Mouse (Mus musculus): ENCODE measurements around the gene Kdm3a. TPM values are rescaled to one million over a fixed set of nuclear protein-coding genes. Genes with fewer than 3 reads are reported as not detected.

Kdm3a gene
- polyA plus RNA-seq, 1 experiment from 2014 or later = 25.6 TPM

DNA sequence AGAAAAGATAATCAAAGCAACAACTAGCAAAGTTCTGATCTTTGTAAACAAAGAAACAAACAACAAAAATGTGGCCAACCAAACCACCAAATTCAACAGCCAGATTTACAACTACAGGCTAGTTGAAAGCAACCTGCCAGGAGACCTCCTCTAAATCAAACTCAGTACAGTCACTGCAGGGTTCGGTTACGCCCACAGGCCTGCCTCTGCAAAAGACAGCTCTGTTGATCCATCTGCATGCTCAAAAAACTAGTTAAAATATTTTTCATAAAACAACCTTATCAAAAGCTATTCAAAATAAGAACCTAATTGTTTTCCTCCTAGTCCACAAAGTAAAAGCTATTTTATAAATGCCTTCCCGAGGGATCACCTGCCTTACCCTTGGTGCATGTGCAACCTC is 25.0 kb downstream of the Kdm3a start:
- no peak overlapping the region for H3K27ac ChIP-seq (ENCODE audit: low read depth, low read length)
- H3K4me2 ChIP-seq (ENCODE audit: low read length) = no peak overlapping the region
- peaks cover 36% of the 10 kb centered on the region for H3K36me3 ChIP-seq (ENCODE audit: control insufficient read depth, insufficient read depth, low read length)
- no peak overlapping the region for H3K9ac ChIP-seq (ENCODE audit: low read depth, low read length)
- no peaks in the 10 kb centered on the region for H3K4me1 ChIP-seq (ENCODE audit: control insufficient read depth, insufficient read depth, low read depth, low read length)
- H3K27me3 ChIP-seq (replicated peaks; ENCODE audit: control insufficient read depth, insufficient read depth, low read length) = no peaks in the 10 kb centered on the region
- no peak overlapping the region for H3K4me3 ChIP-seq (ENCODE audit: low read length)
- H3K9me3 ChIP-seq (ENCODE audit: control insufficient read depth, low read length) = no peaks in the 10 kb centered on the region
- ATAC-seq = no peak
- 93% methylated on average over 3 of the region's 3 CpGs for WGBS

DNA sequence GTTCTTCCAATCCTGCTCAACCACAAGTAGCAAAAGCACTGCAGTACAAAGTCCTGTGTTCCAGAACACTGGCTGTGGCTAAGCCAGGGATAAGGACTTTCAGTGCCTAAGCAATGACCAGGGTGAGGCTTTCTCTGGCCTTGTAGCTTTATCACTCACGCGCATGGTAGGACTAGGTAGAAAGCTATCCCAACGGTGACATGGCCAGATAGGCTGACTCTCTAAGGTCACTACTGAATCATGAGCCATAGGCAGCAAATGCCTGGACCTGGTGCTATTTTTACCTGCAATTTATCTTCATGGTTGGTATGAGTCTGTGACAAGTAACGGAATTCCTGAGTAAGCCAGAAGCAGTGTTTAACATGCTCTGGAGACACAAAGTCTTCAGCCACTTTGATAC is 42.6 kb downstream of the Kdm3a start:
- ATAC-seq = no peak
- no peak overlapping the region for H3K4me2 ChIP-seq (ENCODE audit: low read length)
- peaks cover 43% of the 10 kb centered on the region for H3K36me3 ChIP-seq (ENCODE audit: control insufficient read depth, insufficient read depth, low read length)
- H3K27ac ChIP-seq (ENCODE audit: low read depth, low read length) = no peak overlapping the region
- no peak overlapping the region for H3K9ac ChIP-seq (ENCODE audit: low read depth, low read length)
- 94% methylated on average over 4 of the region's 4 CpGs for WGBS
- H3K9me3 ChIP-seq (ENCODE audit: control insufficient read depth, low read length) = no peaks in the 10 kb centered on the region
- H3K27me3 ChIP-seq (replicated peaks; ENCODE audit: control insufficient read depth, insufficient read depth, low read length) = no peaks in the 10 kb centered on the region
- no peak overlapping the region for H3K4me3 ChIP-seq (ENCODE audit: low read length)
- no peaks in the 10 kb centered on the region for H3K4me1 ChIP-seq (ENCODE audit: control insufficient read depth, insufficient read depth, low read depth, low read length)

DNA sequence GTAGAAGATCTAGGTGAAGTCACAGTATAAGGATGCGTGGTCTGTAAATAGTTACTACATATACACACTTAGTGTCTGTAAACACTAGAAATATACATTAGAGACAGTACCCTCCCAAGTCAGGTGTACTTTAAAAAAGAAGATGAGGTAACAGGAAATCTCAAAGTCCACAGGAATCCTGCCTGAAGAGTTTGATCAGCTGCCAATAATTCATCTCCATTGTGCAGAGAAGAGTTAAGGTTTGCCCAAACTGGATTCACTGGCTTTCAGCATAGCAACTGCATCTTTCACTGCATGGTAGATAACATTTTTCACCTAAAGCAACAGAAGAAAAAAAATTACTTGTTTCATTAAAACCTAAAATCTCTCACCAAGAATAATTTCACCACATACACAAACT is 43.4 kb downstream of the Kdm3a start:
- no peaks in the 10 kb centered on the region for H3K27me3 ChIP-seq (replicated peaks; ENCODE audit: control insufficient read depth, insufficient read depth, low read length)
- H3K36me3 ChIP-seq (ENCODE audit: control insufficient read depth, insufficient read depth, low read length) = peaks cover 40% of the 10 kb centered on the region
- no peaks in the 10 kb centered on the region for H3K4me1 ChIP-seq (ENCODE audit: control insufficient read depth, insufficient read depth, low read depth, low read length)
- no peak overlapping the region for H3K4me3 ChIP-seq (ENCODE audit: low read length)
- ATAC-seq = no peak
- no peaks in the 10 kb centered on the region for H3K9me3 ChIP-seq (ENCODE audit: control insufficient read depth, low read length)
- H3K9ac ChIP-seq (ENCODE audit: low read depth, low read length) = no peak overlapping the region
- 97% methylated on average over 1 of the region's 1 CpGs for WGBS
- H3K27ac ChIP-seq (ENCODE audit: low read depth, low read length) = no peak overlapping the region
- no peak overlapping the region for H3K4me2 ChIP-seq (ENCODE audit: low read length)

DNA sequence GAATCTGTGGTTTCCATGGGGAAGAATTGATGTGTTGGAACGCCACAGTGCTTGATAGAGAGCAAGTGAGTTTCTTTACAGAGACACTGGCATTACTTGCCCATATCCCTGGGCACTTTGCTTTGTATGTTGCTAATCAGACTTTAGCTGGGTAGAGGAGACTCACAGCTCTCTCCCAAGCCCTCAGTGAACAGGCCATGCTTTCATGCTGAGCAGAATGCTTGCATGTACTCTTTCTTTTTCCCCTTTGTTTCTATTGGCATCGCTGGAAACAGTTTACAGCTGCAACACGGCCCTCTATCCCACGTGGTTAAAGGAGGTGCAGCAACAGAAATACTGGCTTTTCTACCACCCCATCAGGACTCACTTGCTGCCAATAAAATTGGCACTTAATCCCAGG is 49.6 kb downstream of the Kdm3a start:
- 67% methylated on average over 4 of the region's 4 CpGs for WGBS
- Histone ChIP-seq H3K4me3 (ENCODE audit: low read length) (no peak overlapping the region), H3K27me3 (replicated peaks; ENCODE audit: control insufficient read depth, insufficient read depth, low read length) (no peaks in the 10 kb centered on the region), H3K27ac (ENCODE audit: low read depth, low read length) (no peak overlapping the region), H3K36me3 (ENCODE audit: control insufficient read depth, insufficient read depth, low read length) (peaks cover 8% of the 10 kb centered on the region), H3K9ac (ENCODE audit: low read depth, low read length) (no peak overlapping the region), H3K4me2 (ENCODE audit: low read length) (no peak overlapping the region), H3K9me3 (ENCODE audit: control insufficient read depth, low read length) (no peaks in the 10 kb centered on the region), H3K4me1 (ENCODE audit: control insufficient read depth, insufficient read depth, low read depth, low read length) (no peaks in the 10 kb centered on the region)
- ATAC-seq = no peak

DNA sequence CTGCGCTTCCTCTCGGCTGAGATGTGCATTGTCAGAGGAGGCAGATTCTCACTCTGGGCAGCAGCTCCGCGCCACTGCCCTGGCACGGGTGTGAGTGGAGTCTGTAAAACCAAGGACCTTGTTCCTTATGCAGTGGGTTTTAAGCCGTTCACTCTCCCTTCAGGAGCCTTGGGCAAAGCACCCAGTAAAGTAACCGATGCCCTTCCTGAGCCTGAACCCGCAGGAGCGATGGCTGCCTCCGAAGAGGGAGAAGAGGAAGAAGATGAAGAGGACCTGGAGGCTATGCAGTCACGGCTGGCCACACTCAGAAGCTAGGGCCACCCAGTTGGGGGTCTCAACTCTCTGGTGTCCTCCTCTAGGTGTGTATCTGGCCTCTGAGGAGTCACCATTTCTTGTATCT is 53.3 kb downstream of the Kdm3a start:
- Histone ChIP-seq H3K4me2 (ENCODE audit: low read length) (no peak overlapping the region), H3K4me1 (ENCODE audit: control insufficient read depth, insufficient read depth, low read depth, low read length) (no peaks in the 10 kb centered on the region), H3K4me3 (ENCODE audit: low read length) (no peak overlapping the region), H3K9ac (ENCODE audit: low read depth, low read length) (no peak overlapping the region), H3K9me3 (ENCODE audit: control insufficient read depth, low read length) (no peaks in the 10 kb centered on the region), H3K27me3 (replicated peaks; ENCODE audit: control insufficient read depth, insufficient read depth, low read length) (no peaks in the 10 kb centered on the region), H3K27ac (ENCODE audit: low read depth, low read length) (no peak overlapping the region), H3K36me3 (ENCODE audit: control insufficient read depth, insufficient read depth, low read length) (peaks cover 8% of the 10 kb centered on the region)
- no peak for ATAC-seq
- 95% methylated on average over 11 of the region's 11 CpGs for WGBS

DNA sequence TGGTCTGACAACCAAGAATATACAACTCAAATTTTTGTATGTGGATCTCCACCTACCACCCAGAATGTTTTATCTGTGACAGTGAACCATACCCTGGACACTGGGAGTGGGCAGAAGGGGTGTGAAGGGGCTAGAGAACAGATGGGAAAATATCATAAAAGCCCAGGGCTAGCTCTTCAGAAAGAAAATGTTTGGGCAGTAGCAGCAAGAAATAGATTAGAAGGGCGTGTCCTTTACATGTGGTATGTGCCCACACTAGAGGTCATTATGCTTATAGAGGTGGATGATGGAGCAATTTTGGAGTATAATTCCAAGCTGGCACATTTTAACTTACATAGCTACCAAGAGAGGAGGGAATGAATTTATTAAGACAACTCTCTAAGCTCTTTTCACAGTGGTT is 57.4 kb downstream of the Kdm3a start:
- Histone ChIP-seq H3K9ac (ENCODE audit: low read depth, low read length) (no peak overlapping the region), H3K4me3 (ENCODE audit: low read length) (no peak overlapping the region), H3K27me3 (replicated peaks; ENCODE audit: control insufficient read depth, insufficient read depth, low read length) (no peaks in the 10 kb centered on the region), H3K4me1 (ENCODE audit: control insufficient read depth, insufficient read depth, low read depth, low read length) (no peaks in the 10 kb centered on the region), H3K27ac (ENCODE audit: low read depth, low read length) (no peak overlapping the region), H3K36me3 (ENCODE audit: control insufficient read depth, insufficient read depth, low read length) (peaks cover 7% of the 10 kb centered on the region; the same call in 1 of the 2 replicates), H3K9me3 (ENCODE audit: control insufficient read depth, low read length) (no peaks in the 10 kb centered on the region), H3K4me2 (ENCODE audit: low read length) (no peak overlapping the region)
- ATAC-seq = no peak
- 96% methylated on average over 1 of the region's 1 CpGs for WGBS

DNA sequence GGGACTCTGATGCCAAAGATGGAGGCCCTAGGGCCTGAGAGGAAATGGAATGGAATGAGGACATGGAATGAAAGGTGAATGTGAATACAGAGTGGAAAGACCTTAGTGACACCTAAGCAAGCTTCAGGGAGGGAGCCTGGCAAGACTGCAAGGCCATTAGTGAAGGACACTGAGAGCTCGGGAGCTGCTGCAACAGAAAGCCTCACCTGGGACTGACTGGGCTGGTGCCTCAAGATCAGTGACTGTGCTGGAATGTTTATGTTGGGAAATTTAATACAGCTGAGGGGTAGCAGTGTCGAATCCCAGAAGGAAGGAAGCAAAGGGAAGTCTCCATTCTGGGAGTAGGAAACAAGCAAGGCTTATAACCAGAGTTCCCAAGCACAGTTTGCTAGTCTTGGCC is 63.8 kb downstream of the Kdm3a start:
- Histone ChIP-seq H3K36me3 (ENCODE audit: control insufficient read depth, insufficient read depth, low read length) (peaks cover 3% of the 10 kb centered on the region; the same call in 1 of the 2 replicates), H3K27me3 (replicated peaks; ENCODE audit: control insufficient read depth, insufficient read depth, low read length) (no peaks in the 10 kb centered on the region), H3K4me2 (ENCODE audit: low read length) (no peak overlapping the region), H3K4me3 (ENCODE audit: low read length) (no peak overlapping the region), H3K27ac (ENCODE audit: low read depth, low read length) (no peak overlapping the region), H3K9ac (ENCODE audit: low read depth, low read length) (no peak overlapping the region), H3K4me1 (ENCODE audit: control insufficient read depth, insufficient read depth, low read depth, low read length) (no peaks in the 10 kb centered on the region), H3K9me3 (ENCODE audit: control insufficient read depth, low read length) (no peaks in the 10 kb centered on the region)
- 82% methylated on average over 2 of the region's 2 CpGs for WGBS
- no peak for ATAC-seq

DNA sequence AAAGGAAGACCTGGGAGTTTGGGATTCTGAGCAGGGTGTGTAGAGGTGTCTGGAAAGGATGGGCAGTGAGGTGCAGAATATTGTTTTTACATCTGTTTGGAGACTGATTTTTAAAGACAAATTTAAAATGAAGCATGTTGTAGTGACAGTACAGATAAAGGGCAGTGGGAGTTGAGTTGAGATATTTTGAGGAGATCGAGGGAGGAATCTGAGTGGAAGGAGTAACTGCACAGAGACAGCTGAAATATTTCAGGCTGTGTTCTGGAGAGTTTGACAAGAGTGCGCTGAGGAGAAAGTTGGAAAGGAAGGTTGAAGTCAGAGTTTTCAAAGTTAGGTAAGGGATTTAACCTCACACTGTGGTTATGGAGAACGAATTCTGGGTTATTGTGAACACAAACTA is 64.2 kb downstream of the Kdm3a start:
- Histone ChIP-seq H3K36me3 (ENCODE audit: control insufficient read depth, insufficient read depth, low read length) (peaks cover 3% of the 10 kb centered on the region; the same call in 1 of the 2 replicates), H3K9me3 (ENCODE audit: control insufficient read depth, low read length) (no peaks in the 10 kb centered on the region), H3K4me3 (ENCODE audit: low read length) (no peak overlapping the region), H3K27me3 (replicated peaks; ENCODE audit: control insufficient read depth, insufficient read depth, low read length) (no peaks in the 10 kb centered on the region), H3K27ac (ENCODE audit: low read depth, low read length) (no peak overlapping the region), H3K9ac (ENCODE audit: low read depth, low read length) (no peak overlapping the region), H3K4me2 (ENCODE audit: low read length) (no peak overlapping the region), H3K4me1 (ENCODE audit: control insufficient read depth, insufficient read depth, low read depth, low read length) (no peaks in the 10 kb centered on the region)
- WGBS = 92% methylated on average over 3 of the region's 3 CpGs
- no peak for ATAC-seq

DNA sequence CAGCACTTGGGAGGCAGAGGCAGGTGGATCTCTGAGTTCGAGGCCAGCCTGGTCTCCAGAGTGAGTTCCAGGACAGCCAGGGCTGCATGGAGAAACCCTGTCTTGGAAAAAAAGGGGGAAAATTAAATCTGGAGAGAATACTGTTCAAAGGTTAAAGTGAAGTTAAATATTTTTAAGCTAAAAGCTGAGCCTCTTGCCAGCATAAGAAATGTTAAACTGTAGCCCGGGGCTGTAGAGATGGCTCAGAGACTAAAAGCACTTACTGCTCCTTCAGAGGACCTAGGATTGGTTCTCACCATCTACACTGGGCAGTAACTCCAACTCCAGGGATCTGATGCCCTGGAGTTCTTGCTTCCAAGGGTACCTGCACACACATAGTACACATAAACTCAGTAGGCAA is 76.0 kb downstream of the Kdm3a start:
- WGBS = 94% methylated on average over 2 of the region's 2 CpGs
- Histone ChIP-seq H3K36me3 (ENCODE audit: control insufficient read depth, insufficient read depth, low read length) (peaks cover 7% of the 10 kb centered on the region; the same call in 1 of the 2 replicates), H3K9me3 (ENCODE audit: control insufficient read depth, low read length) (no peaks in the 10 kb centered on the region), H3K27me3 (replicated peaks; ENCODE audit: control insufficient read depth, insufficient read depth, low read length) (no peaks in the 10 kb centered on the region), H3K4me2 (ENCODE audit: low read length) (no peak overlapping the region), H3K4me3 (ENCODE audit: low read length) (no peak overlapping the region), H3K9ac (ENCODE audit: low read depth, low read length) (no peak overlapping the region), H3K4me1 (ENCODE audit: control insufficient read depth, insufficient read depth, low read depth, low read length) (no peaks in the 10 kb centered on the region), H3K27ac (ENCODE audit: low read depth, low read length) (no peak overlapping the region)
- no peak for ATAC-seq

DNA sequence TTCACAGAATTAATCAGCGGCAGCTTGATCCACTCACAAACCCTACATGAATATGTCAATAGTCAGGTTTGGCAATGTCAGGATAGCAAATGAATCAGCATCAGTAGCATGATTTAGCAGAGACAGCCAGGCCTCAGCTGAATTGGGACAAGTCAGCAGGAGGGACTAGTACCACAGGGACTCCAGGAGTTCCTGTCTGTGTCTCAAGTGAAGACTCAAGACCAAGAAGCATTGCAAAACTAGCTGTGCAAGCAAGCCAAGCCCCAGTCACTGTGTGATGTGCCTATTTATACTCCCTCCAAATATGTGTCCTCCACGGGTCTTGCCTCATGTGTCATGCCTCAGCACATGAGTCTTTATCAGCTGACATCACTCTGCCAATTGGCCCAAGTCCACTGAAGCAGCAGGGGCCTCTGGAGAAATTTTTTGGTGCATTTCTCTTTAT is 77.3 kb downstream of the Kdm3a start:
- H3K27ac ChIP-seq (ENCODE audit: low read depth, low read length) = no peak overlapping the region
- H3K36me3 ChIP-seq (ENCODE audit: control insufficient read depth, insufficient read depth, low read length) = peaks cover 3% of the 10 kb centered on the region; the same call in 1 of the 2 replicates
- ATAC-seq = no peak
- 85% methylated on average over 2 of the region's 2 CpGs for WGBS
- H3K27me3 ChIP-seq (replicated peaks; ENCODE audit: control insufficient read depth, insufficient read depth, low read length) = no peaks in the 10 kb centered on the region
- H3K9me3 ChIP-seq (ENCODE audit: control insufficient read depth, low read length) = no peaks in the 10 kb centered on the region
- H3K4me2 ChIP-seq (ENCODE audit: low read length) = no peak overlapping the region
- H3K9ac ChIP-seq (ENCODE audit: low read depth, low read length) = no peak overlapping the region
- H3K4me3 ChIP-seq (ENCODE audit: low read length) = no peak overlapping the region
- no peaks in the 10 kb centered on the region for H3K4me1 ChIP-seq (ENCODE audit: control insufficient read depth, insufficient read depth, low read depth, low read length)

All from hindbrain, embryonic 16.5 days (tissue).